24 mouse cellular contexts compared by ENCODE assay signal in genomic region chr7:96041806-96042205, GRCm38 (mm10).
"Had no signal": no experiment of that assay in that cellular context is flagged by ENCODE, and none has a peak within 500 bp of the region (broad histone marks: within the 10 kb centered on the region; RNA-seq: fewer than 3 reads in every experiment).

No protein-coding gene starts in this region.

- H3K36me3 ChIP-seq: heart, embryonic 10.5 days; heart, embryonic 12.5 days; hindbrain, embryonic 13.5 days; hindbrain, embryonic 15.5 days; limb, embryonic 13.5 days; limb, embryonic 15.5 days; liver, embryonic 12.5 days had no signal

- H3K9me3 ChIP-seq: hindbrain, embryonic 15.5 days; limb, embryonic 15.5 days had no signal

- DNase-seq: gastrocnemius, adult 2 months; gastrocnemius, postnatal 10 days; gastrocnemius, postnatal 25 days; heart, adult 18-20 months; heart, postnatal 10 days; heart, postnatal 4 days; kidney, adult 11 months; kidney, adult 2 months; kidney, adult 9 months; kidney, postnatal 10 days; kidney, postnatal 36 days; layer of hippocampus, adult 9-11 months; layer of hippocampus, postnatal 36 days; left cerebral cortex, postnatal 4 days had no signal

- H3K27ac ChIP-seq: gastrocnemius, adult 2 months; heart, embryonic 10.5 days; hindbrain, embryonic 13.5 days; hindbrain, embryonic 15.5 days; hindbrain, postnatal 0 days; limb, embryonic 13.5 days; limb, embryonic 15.5 days; liver, embryonic 12.5 days; liver, embryonic 14.5 days had no signal

- H3K4me1 ChIP-seq: heart, embryonic 10.5 days; heart, embryonic 12.5 days; hindbrain, embryonic 13.5 days; hindbrain, embryonic 15.5 days; limb, embryonic 13.5 days; limb, embryonic 15.5 days; liver, embryonic 12.5 days had no signal

- H3K4me2 ChIP-seq: heart, embryonic 12.5 days; hindbrain, embryonic 13.5 days; hindbrain, embryonic 15.5 days; limb, embryonic 13.5 days; limb, embryonic 15.5 days; liver, embryonic 12.5 days had no signal

- H3K9ac ChIP-seq: heart, embryonic 12.5 days; hindbrain, embryonic 13.5 days; hindbrain, embryonic 15.5 days; limb, embryonic 13.5 days; limb, embryonic 15.5 days; liver, embryonic 12.5 days; liver, embryonic 14.5 days had no signal

- H3K4me3 ChIP-seq: gastrocnemius, adult 2 months; heart, embryonic 10.5 days; heart, embryonic 12.5 days; hindbrain, embryonic 13.5 days; hindbrain, embryonic 15.5 days; limb, embryonic 13.5 days; limb, embryonic 15.5 days; liver, embryonic 12.5 days had no signal

- H3K27me3 ChIP-seq: heart, embryonic 12.5 days; hindbrain, embryonic 13.5 days; hindbrain, embryonic 15.5 days; limb, embryonic 13.5 days; limb, embryonic 15.5 days; liver, embryonic 12.5 days had no signal

- ATAC-seq: hindbrain, postnatal 0 days; intestine, embryonic 16.5 days; liver, embryonic 12.5 days had no signal
